Mouse (Mus musculus): ENCODE data around the gene Tspan4. TPM values are rescaled to one million over a fixed set of nuclear protein-coding genes. Genes with fewer than 3 reads are reported as not detected.

The Tspan4 gene
- 49.3 and 49.7 TPM in 2 replicates for polyA plus RNA-seq (2015; fragmentation: Nextera tagmentation; extraction: Ambion mirVana)

GRCm38 (mm10) chr7:141475011-141475804 lies at the start of gene Tspan4, which contains the start of gene Polr2l:
Gene Tspan4 (plus strand): TSS chr7:141475240.
Gene Polr2l (minus strand): TSS chr7:141475132.
- peak within 1 kb of the TSS; percentile 87 for H3K27ac ChIP-seq
- peak; percentile 79 for DNase-seq
- H3K27me3 ChIP-seq = no peaks in the 10 kb centered on the region
- peak within 1 kb of the TSS; percentile 95 for H3K4me2 ChIP-seq
- peaks cover 62% of the 10 kb centered on the region for H3K4me1 ChIP-seq (replicated peaks)
- no peaks in the 10 kb centered on the region for H3K9me3 ChIP-seq (replicated peaks)
- under 1% methylated on average over 86 of the region's 87 CpGs for WGBS (ENCODE audit: insufficient replicate concordance)
- H3K4me3 ChIP-seq (replicated peaks) = peak within 1 kb of the TSS; percentile 81
- H3K36me3 ChIP-seq = peaks cover 26% of the 10 kb centered on the region
- peak within 1 kb of the TSS; percentile 87 for H3K9ac ChIP-seq
- peak; percentile 77 for ATAC-seq (ENCODE audit: low read depth)

DNA sequence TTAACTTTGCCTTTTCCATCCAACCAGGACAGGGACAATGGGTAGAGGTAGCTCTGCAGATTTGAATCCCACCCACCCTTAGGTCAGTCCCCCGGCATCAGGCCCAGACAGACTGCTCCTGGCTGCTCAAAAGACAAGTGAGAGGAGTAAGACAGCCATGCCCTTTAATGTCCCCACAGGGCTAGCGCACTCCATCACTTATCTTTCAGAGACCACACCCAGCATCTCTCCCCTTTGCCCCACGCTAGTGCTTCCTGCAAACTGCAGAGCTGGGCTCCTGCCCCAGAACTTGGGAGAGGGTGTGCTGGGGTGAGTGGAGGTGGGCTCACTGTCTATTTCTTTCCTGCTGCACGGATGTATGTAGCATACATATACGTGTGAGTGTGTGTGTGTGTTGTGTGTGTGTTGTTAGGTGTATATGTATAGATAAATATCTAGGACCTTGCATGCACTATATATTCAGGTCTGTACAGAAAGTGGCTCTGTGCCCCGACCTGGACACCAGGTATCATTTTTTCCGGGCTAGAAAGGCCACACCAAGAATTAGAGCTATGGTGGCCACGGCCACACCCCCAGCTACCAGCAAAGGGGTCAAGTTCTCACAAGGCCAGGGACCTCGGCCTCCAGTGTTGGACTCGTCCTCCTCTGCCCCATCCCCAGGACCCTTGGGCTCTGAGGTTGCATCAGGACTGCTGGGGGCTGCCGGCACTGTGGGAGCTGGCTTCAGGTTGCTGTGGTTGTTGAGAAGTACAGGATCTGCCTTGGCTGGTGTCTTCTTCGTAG lies 47.9 kb upstream of the Tspan4 start:
- DNase-seq = no peak
- H3K4me1 ChIP-seq (replicated peaks) = peaks cover 35% of the 10 kb centered on the region
- no peak overlapping the region for H3K9ac ChIP-seq
- H3K27me3 ChIP-seq = peaks cover 3% of the 10 kb centered on the region
- ATAC-seq (ENCODE audit: low read depth) = no peak
- H3K27ac ChIP-seq = no peak overlapping the region
- no peak overlapping the region for H3K4me3 ChIP-seq (replicated peaks)
- H3K9me3 ChIP-seq (replicated peaks) = no peaks in the 10 kb centered on the region
- 61% methylated on average over 12 of the region's 12 CpGs for WGBS (ENCODE audit: insufficient replicate concordance)
- H3K4me2 ChIP-seq = no peak overlapping the region
- H3K36me3 ChIP-seq = peaks cover 21% of the 10 kb centered on the region

- Histone ChIP-seq H3K27ac (no peak overlapping the region), H3K4me1 (replicated peaks) (peaks cover 49% of the 10 kb centered on the region), H3K9ac (no peak overlapping the region), H3K36me3 (peaks cover 35% of the 10 kb centered on the region), H3K4me2 (no peak overlapping the region), H3K27me3 (peaks cover 3% of the 10 kb centered on the region), H3K4me3 (replicated peaks) (no peak overlapping the region), H3K9me3 (replicated peaks) (no peaks in the 10 kb centered on the region)
- WGBS (ENCODE audit: insufficient replicate concordance) = 56% methylated on average over 5 of the region's 5 CpGs
- no peak for DNase-seq
- no peak for ATAC-seq (ENCODE audit: low read depth)
These were observed 46.3 kb upstream of the Tspan4 start for GRCm38 (mm10) chr7:141428701-141429100.

DNA sequence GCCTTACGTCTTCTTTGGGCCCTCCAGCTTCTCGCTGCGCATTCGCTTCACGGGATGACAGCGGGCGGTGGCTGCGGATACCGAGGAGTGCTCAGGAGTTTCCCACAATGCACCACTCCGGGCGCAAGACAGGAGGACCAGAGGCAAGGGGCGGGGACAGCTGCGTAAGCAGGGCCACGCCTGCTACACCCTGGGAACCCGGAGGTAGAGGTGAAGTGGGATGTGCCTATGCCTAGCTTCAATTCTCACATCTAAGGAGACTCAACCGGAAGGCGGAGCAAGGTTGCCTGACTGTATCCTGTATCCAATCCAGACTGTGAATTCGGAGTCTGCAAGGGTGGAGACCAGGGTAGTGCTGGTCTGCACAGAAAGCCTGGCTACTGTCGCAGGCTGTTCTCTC lies 45.7 kb upstream of the Tspan4 start, which contains the start of gene Cend1:
Gene Cend1, minus strand, starts transcription at position 182 of the 400 bp plus-strand sequence.
- H3K36me3 ChIP-seq = peaks cover 40% of the 10 kb centered on the region
- DNase-seq (peak; percentile 31), ATAC-seq (ENCODE audit: low read depth) (peak; percentile 39; the same call in 1 of the 2 replicates)
- 0 out of 2 replicates have a peak within 1 kb of the TSS, but pooled peaks have one; percentile 3 for H3K9ac ChIP-seq
- peaks cover 55% of the 10 kb centered on the region for H3K4me1 ChIP-seq (replicated peaks)
- H3K9me3 ChIP-seq (replicated peaks) = no peaks in the 10 kb centered on the region
- peak within 1 kb of the TSS; percentile 11; the same call in 1 of the 2 replicates for H3K4me2 ChIP-seq
- H3K4me3 ChIP-seq (replicated peaks) = no peak within 1 kb of the TSS
- WGBS (ENCODE audit: insufficient replicate concordance) = 16% methylated on average over 19 of the region's 19 CpGs
- peak within 1 kb of the TSS; percentile 12; the same call in 1 of the 2 replicates for H3K27ac ChIP-seq
- peaks cover 3% of the 10 kb centered on the region; the same call in 1 of the 2 replicates for H3K27me3 ChIP-seq

DNA sequence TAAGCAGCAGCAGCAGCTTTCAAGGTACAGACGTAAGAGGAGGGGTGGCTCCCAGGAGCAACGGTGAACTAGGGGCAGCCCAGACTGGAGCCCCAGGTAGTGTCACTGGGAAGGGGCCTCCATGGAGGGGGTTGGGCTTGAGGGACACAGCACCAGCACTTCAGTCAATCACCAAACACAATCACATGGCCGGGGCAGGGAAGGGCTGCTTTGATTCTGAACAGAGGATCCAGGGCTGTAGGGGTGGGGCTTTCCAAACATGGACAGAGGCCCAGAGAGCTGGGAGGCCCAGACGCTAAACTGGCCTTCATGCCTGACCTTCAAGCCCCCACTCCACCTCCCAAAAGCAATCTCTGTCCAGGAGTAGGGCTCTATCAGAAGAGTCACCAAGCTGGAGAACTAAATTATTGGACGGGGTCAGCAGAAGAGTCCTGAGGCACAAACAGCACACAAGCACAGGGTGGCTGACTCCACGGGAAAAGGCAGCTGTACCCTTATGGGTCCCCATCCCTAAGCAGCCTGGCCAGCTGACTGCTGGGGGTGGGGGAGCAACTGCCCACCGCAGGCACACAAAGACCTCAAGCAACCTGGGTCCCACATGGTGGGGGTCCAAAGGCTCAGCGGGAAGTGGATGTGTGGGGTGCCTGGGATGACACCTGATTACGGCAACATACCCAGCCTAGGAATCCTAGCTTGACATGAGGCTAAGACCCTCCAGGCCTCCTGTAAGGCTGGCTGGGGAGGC lies 45.0 kb upstream of the Tspan4 start:
- Histone ChIP-seq H3K4me1 (replicated peaks) (peaks cover 62% of the 10 kb centered on the region), H3K9ac (0 out of 2 replicates have a peak overlapping the region, but pooled peaks have one; percentile 3), H3K9me3 (replicated peaks) (no peaks in the 10 kb centered on the region), H3K27me3 (peaks cover 3% of the 10 kb centered on the region; the same call in 1 of the 2 replicates), H3K4me2 (no peak overlapping the region), H3K27ac (peak overlapping the region; percentile 12; the same call in 1 of the 2 replicates), H3K36me3 (peaks cover 40% of the 10 kb centered on the region), H3K4me3 (replicated peaks) (no peak overlapping the region)
- no peak for DNase-seq
- WGBS (ENCODE audit: insufficient replicate concordance) = 60% methylated on average over 9 of the region's 9 CpGs
- 0 out of 2 replicates have a peak, but pooled peaks have one; percentile 11 for ATAC-seq (ENCODE audit: low read depth)

DNA sequence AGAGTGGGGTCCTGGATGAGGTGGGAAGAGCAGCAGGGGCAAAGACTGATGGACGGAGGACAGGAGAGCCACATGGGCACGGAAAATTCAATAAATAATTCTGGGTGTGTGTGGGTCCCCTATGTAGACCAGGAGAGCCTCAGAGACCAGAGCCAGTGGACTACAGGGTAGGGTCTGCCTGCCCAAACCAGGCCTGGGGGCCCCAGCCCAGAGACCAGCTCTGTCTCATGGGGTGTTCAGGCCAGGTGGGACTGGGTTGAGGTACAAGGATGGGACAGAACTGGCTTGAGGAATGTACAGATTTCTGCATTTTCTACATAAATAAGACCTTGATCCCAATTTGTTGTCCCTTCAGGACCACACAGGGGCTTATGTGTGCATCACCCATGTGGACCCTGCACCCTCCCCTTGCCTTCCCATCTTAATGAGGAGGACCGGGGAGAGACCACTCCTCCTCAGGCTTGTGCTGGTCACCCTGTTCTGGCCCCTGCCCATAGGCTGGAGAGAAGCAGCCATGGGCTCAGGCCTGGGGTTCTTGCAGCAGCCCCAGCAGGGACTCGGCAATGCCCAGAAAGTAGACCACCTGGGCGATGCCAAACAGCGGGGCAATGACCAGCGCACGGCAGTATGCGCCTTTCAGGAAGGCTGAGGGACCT lies 44.3 kb upstream of the Tspan4 start:
- no peak for ATAC-seq (ENCODE audit: low read depth)
- H3K4me2 ChIP-seq = no peak overlapping the region
- 85% methylated on average over 9 of the region's 9 CpGs for WGBS (ENCODE audit: insufficient replicate concordance)
- DNase-seq = no peak
- no peaks in the 10 kb centered on the region for H3K9me3 ChIP-seq (replicated peaks)
- H3K27me3 ChIP-seq = peaks cover 1% of the 10 kb centered on the region; the same call in 1 of the 2 replicates
- peaks cover 40% of the 10 kb centered on the region for H3K36me3 ChIP-seq
- no peak overlapping the region for H3K4me3 ChIP-seq (replicated peaks)
- H3K4me1 ChIP-seq (replicated peaks) = peaks cover 68% of the 10 kb centered on the region
- no peak overlapping the region for H3K27ac ChIP-seq
- H3K9ac ChIP-seq = 0 out of 2 replicates have a peak overlapping the region, but pooled peaks have one; percentile 3

DNA sequence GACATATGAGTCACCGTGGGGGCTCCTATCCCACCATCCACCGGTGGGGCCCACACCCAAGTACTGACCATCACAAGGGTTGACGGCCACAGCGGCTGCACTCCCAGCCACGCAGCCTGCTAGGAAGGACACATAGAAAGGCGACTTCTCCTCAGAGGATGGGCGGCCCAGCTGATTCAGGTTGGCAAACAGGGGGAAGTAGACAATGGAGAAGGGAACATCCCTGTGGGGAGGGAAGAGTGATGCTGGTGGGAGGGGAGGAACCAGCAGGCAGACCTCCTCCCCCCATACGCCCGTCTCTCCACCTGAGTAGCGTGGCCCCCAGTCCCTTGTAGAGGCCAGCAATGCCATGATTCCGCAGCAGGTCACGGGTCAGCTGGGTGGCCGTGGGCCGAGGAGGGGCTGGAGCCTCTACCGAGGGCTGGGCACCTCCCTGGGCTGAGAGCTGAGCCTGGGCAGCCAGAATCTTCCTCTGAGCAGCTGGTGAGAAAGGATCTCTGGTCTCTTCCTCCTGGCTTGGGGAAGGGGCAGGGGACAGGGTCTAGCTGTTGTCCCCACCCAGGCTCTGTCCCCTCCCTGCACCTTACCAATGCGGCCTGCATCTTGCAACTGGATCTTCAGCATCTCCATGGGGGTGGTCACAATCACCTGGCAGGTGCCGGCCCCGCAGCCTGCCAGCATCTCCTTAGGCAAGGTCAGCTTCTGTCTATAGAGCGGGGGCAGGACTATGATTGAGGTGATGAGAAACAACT lies 43.4 kb upstream of the Tspan4 start:
- Histone ChIP-seq H3K27me3 (no peaks in the 10 kb centered on the region; the same call in 1 of the 2 replicates), H3K9ac (no peak overlapping the region), H3K4me2 (no peak overlapping the region), H3K9me3 (replicated peaks) (no peaks in the 10 kb centered on the region), H3K36me3 (peaks cover 40% of the 10 kb centered on the region), H3K27ac (no peak overlapping the region), H3K4me1 (replicated peaks) (peaks cover 73% of the 10 kb centered on the region), H3K4me3 (replicated peaks) (no peak overlapping the region)
- 82% methylated on average over 19 of the region's 19 CpGs for WGBS (ENCODE audit: insufficient replicate concordance)
- ATAC-seq (ENCODE audit: low read depth) = no peak
- DNase-seq = no peak

DNA sequence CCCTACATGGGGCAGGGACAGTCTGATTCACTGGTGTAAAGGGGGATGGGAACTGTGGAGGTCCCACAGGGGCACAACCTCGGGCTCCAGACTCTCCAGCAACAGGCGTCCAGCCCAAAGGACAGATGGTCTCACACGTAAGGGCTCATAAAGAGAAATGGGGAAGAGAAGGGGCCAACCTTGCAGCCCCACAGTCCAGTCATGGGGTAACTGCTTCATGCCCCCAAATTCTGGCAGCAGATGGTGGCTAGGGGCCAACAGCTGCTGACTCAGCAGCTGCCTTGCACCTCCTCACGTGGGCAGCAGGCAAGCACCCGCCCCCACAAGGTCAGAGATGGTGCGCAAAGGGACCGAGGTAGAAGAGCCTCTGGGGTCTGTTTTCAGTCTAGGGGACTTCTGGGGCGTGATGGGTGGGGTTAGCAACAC lies 42.8 kb upstream of the Tspan4 start:
- no peak overlapping the region for H3K4me3 ChIP-seq (replicated peaks)
- 69% methylated on average over 8 of the region's 8 CpGs for WGBS (ENCODE audit: insufficient replicate concordance)
- H3K27me3 ChIP-seq = no peaks in the 10 kb centered on the region; the same call in 1 of the 2 replicates
- no peak for ATAC-seq (ENCODE audit: low read depth)
- no peak for DNase-seq
- H3K36me3 ChIP-seq = peaks cover 40% of the 10 kb centered on the region
- H3K4me2 ChIP-seq = no peak overlapping the region
- H3K9ac ChIP-seq = no peak overlapping the region
- peaks cover 73% of the 10 kb centered on the region for H3K4me1 ChIP-seq (replicated peaks)
- no peak overlapping the region for H3K27ac ChIP-seq
- H3K9me3 ChIP-seq (replicated peaks) = no peaks in the 10 kb centered on the region

GRCm38 (mm10) chr7:141432741-141433516 lies 42.1 kb upstream of the Tspan4 start:
- Histone ChIP-seq H3K4me1 (replicated peaks) (peaks cover 75% of the 10 kb centered on the region), H3K27me3 (no peaks in the 10 kb centered on the region), H3K4me2 (no peak overlapping the region), H3K36me3 (peaks cover 43% of the 10 kb centered on the region), H3K9ac (no peak overlapping the region), H3K9me3 (replicated peaks) (no peaks in the 10 kb centered on the region), H3K4me3 (replicated peaks) (no peak overlapping the region), H3K27ac (no peak overlapping the region)
- DNase-seq = no peak
- ATAC-seq (ENCODE audit: low read depth) = no peak
- WGBS (ENCODE audit: insufficient replicate concordance) = 77% methylated on average over 6 of the region's 6 CpGs
